Mouse (Mus musculus) left cerebral cortex, postnatal 10 days (tissue): ENCODE data around the gene Vmn2r16. TPM values are rescaled to one million over a fixed set of nuclear protein-coding genes. Genes with fewer than 3 reads are reported as not detected.

Source experiments
- DNase-seq, 2 experiments: peaks; one replicate each; pipeline ENCODE4 v3.0.0; 2021 to 2022; ENCODE audit warnings: low spot score in 2 of 2, mixed read lengths in 1 of 2; ENCODE audit errors: extremely low spot score in 1 of 2
- intact Hi-C: fragments of 180-260 bp; cut with DNase I; formaldehyde crosslinking; loops from one replicate; pipeline ENCODE4 v1.15.1; 2025
- total RNA-seq, 2 experiments: library from RNA; stranded (reverse); gene quantifications; 2 replicates each; pipeline ENCODE4 v1.2.3; 2021

Vmn2r16 gene
- total RNA-seq, result not detected

- DNase-seq, result no peak
- intact Hi-C loops, result no loop called here
These were observed at the start of gene Vmn2r16 for GRCm38 (mm10) chr5:109329862-109330261. Gene Vmn2r16, plus strand, starts transcription at chr5:109330162.

GRCm38 (mm10) chr5:109294655-109295054, 35.3 kb upstream of the Vmn2r16 start:
- DNase-seq, result no peak
- intact Hi-C loops, result no loop called here

GRCm38 (mm10) chr5:109297544-109297943, 32.4 kb upstream of the Vmn2r16 start, which contains the start of gene Vmn2r15:
Gene Vmn2r15, minus strand, starts transcription at chr5:109297644.
- no peak for DNase-seq
- intact Hi-C loops, result no loop called here

- DNase-seq, result no peak
These were observed 89.4 kb downstream of the Vmn2r16 start, which contains the start of gene Vmn2r17 for GRCm38 (mm10) chr5:109419388-109419787. Gene Vmn2r17, plus strand, starts transcription at chr5:109419688.

More at GRCm38 (mm10) chr5:109419388-109419787, 89.4 kb downstream of the Vmn2r16 start, which contains the start of gene Vmn2r17:
- intact Hi-C loops, result no loop called here

Other genes starting within 250 kb of the Vmn2r16 start
- not detected for gene Vmn2r12, start 232.2 kb upstream of the Vmn2r16 start, total RNA-seq
- not detected for gene Vmn2r13, start 138.0 kb upstream of the Vmn2r16 start, total RNA-seq
- not detected for gene Vmn2r14, start 105.5 kb upstream of the Vmn2r16 start, total RNA-seq
- not detected for gene Vmn2r15, start 32.5 kb upstream of the Vmn2r16 start, total RNA-seq
- gene Vmn2r17, start 89.5 kb downstream of the Vmn2r16 start, total RNA-seq, result not detected
- gene Crlf2, start 228.8 kb downstream of the Vmn2r16 start, total RNA-seq, result 10 to 100 TPM; 41.0 to 44.3 TPM